Mouse (Mus musculus) splenic B cell, adult 2 months (primary cell): ENCODE data around the gene 2610028H24Rik.

Experiments used
- DNase-seq: peaks from one replicate; pipeline ENCODE4 v3.0.0-alpha.2; 2011; ENCODE audit warnings: low read depth, low spot score
- H3K27me3 ChIP-seq: 2 replicates; pipeline ENCODE4 v1.6.1; 2012; ENCODE audit warnings: mild to moderate bottlenecking, low read length, moderate library complexity, mixed read lengths; ENCODE audit not compliant: control insufficient read depth, poor library complexity, insufficient read depth, severe bottlenecking
- H3K36me3 ChIP-seq: 2 replicates; pipeline ENCODE4 v1.6.1; 2012; ENCODE audit warnings: mild to moderate bottlenecking, low read length, moderate library complexity, mixed read lengths; ENCODE audit not compliant: control insufficient read depth, poor library complexity, insufficient read depth, severe bottlenecking

2610028H24Rik gene

GRCm38 (mm10) chr10:76462721-76463120 lies 13.8 kb downstream of the 2610028H24Rik start:
- no peak for DNase-seq
- 0 out of 2 replicates have a peak, but pooled peaks cover 1% of the 10 kb centered on the region for H3K36me3 ChIP-seq

GRCm38 (mm10) chr10:76468203-76469162 lies 19.6 kb downstream of the 2610028H24Rik start, which contains the start of the genes Mcm3ap and Ybey:
Mcm3ap (plus strand) TSS chr10:76468927.
Ybey (minus strand) TSS chr10:76469114.
- peaks cover 8% of the 10 kb centered on the region; the same call in 1 of the 2 replicates for H3K36me3 ChIP-seq
- H3K27me3 ChIP-seq: no peaks in the 10 kb centered on the region
- peak; percentile 90 for DNase-seq

More at GRCm38 (mm10) chr10:76462721-76463120, 13.8 kb downstream of the 2610028H24Rik start:
- H3K27me3 ChIP-seq: no peaks in the 10 kb centered on the region

- no peak for DNase-seq
- H3K27me3 ChIP-seq: no peaks in the 10 kb centered on the region
- H3K36me3 ChIP-seq: peaks cover 14% of the 10 kb centered on the region
Observed at GRCm38 (mm10) chr10:76473759-76474158, 24.9 kb downstream of the 2610028H24Rik start.

- DNase-seq: no peak
- no peaks in the 10 kb centered on the region for H3K27me3 ChIP-seq
- peaks cover 24% of the 10 kb centered on the region for H3K36me3 ChIP-seq
Observed at GRCm38 (mm10) chr10:76480851-76481250, 32.0 kb downstream of the 2610028H24Rik start.

- no peaks in the 10 kb centered on the region for H3K27me3 ChIP-seq
- peaks cover 24% of the 10 kb centered on the region for H3K36me3 ChIP-seq
- no peak for DNase-seq
Observed at GRCm38 (mm10) chr10:76481480-76481879, 32.6 kb downstream of the 2610028H24Rik start.

- peaks cover 21% of the 10 kb centered on the region for H3K36me3 ChIP-seq
- no peak for DNase-seq
Observed at GRCm38 (mm10) chr10:76486302-76486701, 37.4 kb downstream of the 2610028H24Rik start.

GRCm38 (mm10) chr10:76488265-76488664 lies 39.4 kb downstream of the 2610028H24Rik start:
- Histone ChIP-seq H3K36me3 (peaks cover 23% of the 10 kb centered on the region), H3K27me3 (no peaks in the 10 kb centered on the region)
- no peak for DNase-seq

More at GRCm38 (mm10) chr10:76486302-76486701, 37.4 kb downstream of the 2610028H24Rik start:
- no peaks in the 10 kb centered on the region for H3K27me3 ChIP-seq

- Histone ChIP-seq H3K27me3 (no peaks in the 10 kb centered on the region), H3K36me3 (peaks cover 29% of the 10 kb centered on the region)
- no peak for DNase-seq
Observed at GRCm38 (mm10) chr10:76489205-76489604, 40.3 kb downstream of the 2610028H24Rik start.

GRCm38 (mm10) chr10:76493527-76493926 lies 44.6 kb downstream of the 2610028H24Rik start:
- Histone ChIP-seq H3K27me3 (no peaks in the 10 kb centered on the region), H3K36me3 (peaks cover 25% of the 10 kb centered on the region)
- no peak for DNase-seq

GRCm38 (mm10) chr10:76495501-76495900 lies 46.6 kb downstream of the 2610028H24Rik start:
- no peak for DNase-seq
- peaks cover 30% of the 10 kb centered on the region for H3K36me3 ChIP-seq
- no peaks in the 10 kb centered on the region for H3K27me3 ChIP-seq

GRCm38 (mm10) chr10:76496366-76496765 lies 47.5 kb downstream of the 2610028H24Rik start:
- Histone ChIP-seq H3K36me3 (peaks cover 29% of the 10 kb centered on the region), H3K27me3 (no peaks in the 10 kb centered on the region)
- DNase-seq: no peak

- H3K27me3 ChIP-seq: no peaks in the 10 kb centered on the region
- peaks cover 28% of the 10 kb centered on the region for H3K36me3 ChIP-seq
- no peak for DNase-seq
Observed at GRCm38 (mm10) chr10:76497522-76497921, 48.6 kb downstream of the 2610028H24Rik start.

GRCm38 (mm10) chr10:76504271-76504943 lies 55.5 kb downstream of the 2610028H24Rik start:
- DNase-seq: no peak
- H3K36me3 ChIP-seq: peaks cover 29% of the 10 kb centered on the region
- H3K27me3 ChIP-seq: no peaks in the 10 kb centered on the region

- Histone ChIP-seq H3K36me3 (peaks cover 24% of the 10 kb centered on the region), H3K27me3 (no peaks in the 10 kb centered on the region)
- no peak for DNase-seq
Observed at GRCm38 (mm10) chr10:76505865-76506264, 57.0 kb downstream of the 2610028H24Rik start.
